Mouse (Mus musculus) bone marrow, adult 2 months (tissue): ENCODE measurements around the gene Fbxw11.

Source experiments
- CTCF ChIP-seq: fragments of 200-500 bp; IDR thresholded peaks from 2 replicates; pipeline ENCODE4 v1.5.1; 2011; ENCODE audit warnings: low read length, control low read depth; ENCODE audit not compliant: control insufficient read depth, insufficient read depth
- POLR2A ChIP-seq: fragments of 200-500 bp; IDR thresholded peaks from 2 replicates; pipeline ENCODE4 v1.6.1; 2011; ENCODE audit warnings: low read depth, mild to moderate bottlenecking, control low read depth, low read length, borderline replicate concordance; ENCODE audit not compliant: control insufficient read depth

GRCm38 (mm10) chr11:32767496-32768230, 125.1 kb downstream of the Fbxw11 start:
- no peak for TF ChIP-seq CTCF
- TF ChIP-seq POLR2A = no peak
